Mouse (Mus musculus) C3H10T1/2 (cell line): Measurements from ENCODE around the gene Dnajc2. TPM values are rescaled to one million over a fixed set of nuclear protein-coding genes. Genes with fewer than 3 reads are reported as not detected.

Experiments used
- polyA plus RNA-seq, 2 experiments: library from polyadenylated mRNA; unstranded; fragments of >200 nt; fragmentation: generic; extraction: Trizol; gene quantifications; one replicate each; pipeline ENCODE4 v1.2.1; 2012; ENCODE audit warnings: missing spikeins in 2 of 2

Dnajc2 gene
- polyA plus RNA-seq = 1 to 10 TPM; 3.0 to 7.6 TPM

GRCm38 (mm10) chr5:21785053-21785452 is at the start of gene Dnajc2, which contains the start of gene Psmc2:
Dnajc2 (minus strand) TSS chr5:21785251.
Psmc2 (plus strand) TSS chr5:21785283.

GRCm38 (mm10) chr5:21736956-21737585 is 48.0 kb downstream of the Dnajc2 start, which contains the start of gene Pmpcb:
Pmpcb (plus strand) TSS chr5:21737141.

Other genes with a start within 250 kb of the Dnajc2 start
- gene Lrrc17, start 241.7 kb downstream of the Dnajc2 start, polyA plus RNA-seq = 10 to 100 TPM in 1 of 2 experiments, under 1 TPM in 1; 0.63 to 50.5 TPM
- under 1 TPM; 0.04 to 0.12 TPM for gene Fbxl13, start 139.6 kb downstream of the Dnajc2 start, polyA plus RNA-seq
- 10 to 100 TPM in 1 of 2 experiments, 1 to 10 TPM in 1; 2.7 to 22.1 TPM for gene Armc10, start 139.4 kb downstream of the Dnajc2 start, polyA plus RNA-seq
- gene Napepld, start 83.9 kb downstream of the Dnajc2 start, polyA plus RNA-seq = 1 to 10 TPM in 1 of 2 experiments, under 1 TPM in 1; 0.15 to 1.4 TPM
- gene Pmpcb, start 48.1 kb downstream of the Dnajc2 start, polyA plus RNA-seq = 10 to 100 TPM; 83.6 to 92.9 TPM
- gene Psmc2, start within 50 bp of the Dnajc2 start, polyA plus RNA-seq = 100 to 1,000 TPM; 128 to 130 TPM
- gene Slc26a5, start 80.4 kb upstream of the Dnajc2 start, polyA plus RNA-seq = not detected